Mouse (Mus musculus): ENCODE results near the gene Hormad2. TPM values are rescaled to one million over a fixed set of nuclear protein-coding genes. Genes with fewer than 3 reads are reported as not detected.
A peak's percentile ranks its signal among the peaks of the same experiment; 100 is the strongest.

The Hormad2 gene
- polyA plus RNA-seq, 1 experiment from 2014 or later, result 0.51 TPM

DNA sequence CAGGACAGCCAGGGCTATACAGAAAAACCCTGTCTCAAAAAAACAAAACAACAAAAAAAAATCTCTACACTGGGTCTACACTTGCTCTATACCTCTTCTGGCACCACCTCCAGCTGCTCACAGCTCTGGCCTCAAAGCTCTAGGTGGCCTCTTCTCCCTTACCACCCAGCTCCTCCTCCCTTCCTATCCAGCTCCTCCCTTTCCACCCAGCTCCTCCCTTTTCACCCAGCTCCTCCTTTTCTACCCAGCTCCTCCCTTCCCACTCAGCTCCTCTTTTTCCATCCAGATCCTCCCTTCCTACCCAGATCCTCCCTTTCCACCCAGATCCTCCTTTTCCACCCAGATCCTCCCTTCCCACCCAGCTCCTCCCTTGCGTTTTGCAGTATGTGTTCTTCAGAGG lies 26.5 kb upstream of the Hormad2 start:
- DNase-seq (ENCODE audit: low spot score) (no peak), ATAC-seq (ENCODE audit: low FRiP score, low TSS enrichment) (no peak)
- no peak overlapping the region for H3K4me3 ChIP-seq (ENCODE audit: low read depth, low read length)
- H3K27ac ChIP-seq (replicated peaks), result no peak overlapping the region
- H3K4me2 ChIP-seq (replicated peaks; ENCODE audit: low read depth), result no peak overlapping the region
- no peak overlapping the region for H3K9ac ChIP-seq (ENCODE audit: low read length)
- H3K4me1 ChIP-seq (replicated peaks; ENCODE audit: control insufficient read depth, insufficient read depth), result no peaks in the 10 kb centered on the region
- TF ChIP-seq CTCF (IDR thresholded peaks at IDR 0.05; ENCODE audit: low read depth) (no peak), EP300 (optimal IDR thresholded peaks at IDR 0.05) (no peak)
- no peaks in the 10 kb centered on the region for H3K36me3 ChIP-seq (ENCODE audit: control insufficient read depth, insufficient read depth, low read length)
- no peaks in the 10 kb centered on the region for H3K27me3 ChIP-seq (ENCODE audit: control insufficient read depth, insufficient read depth, low read length)
- H3K9me3 ChIP-seq (ENCODE audit: control insufficient read depth, low read length), result no peaks in the 10 kb centered on the region
- WGBS, result 91% methylated on average over 1 of the region's 1 CpGs

DNA sequence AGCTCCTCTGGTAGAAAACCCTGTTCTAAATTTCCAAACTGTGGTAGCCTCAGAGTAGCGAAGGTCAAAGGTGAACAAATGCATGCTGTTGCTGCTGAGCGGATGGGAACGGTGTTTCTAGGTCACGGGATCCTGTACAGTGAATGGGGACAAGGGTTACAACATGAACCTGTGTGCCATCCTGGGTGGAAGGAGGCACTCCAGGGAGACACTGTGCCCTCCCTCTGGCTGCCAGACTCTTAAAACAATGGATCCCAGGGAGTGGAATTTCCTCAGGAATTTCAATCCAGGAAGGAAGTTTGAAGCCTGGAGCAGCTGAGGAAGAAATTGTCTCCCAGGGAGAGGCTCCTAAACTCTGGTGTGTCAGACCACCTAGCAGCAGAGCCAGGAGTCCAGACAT lies 25.3 kb upstream of the Hormad2 start:
- ATAC-seq (ENCODE audit: low FRiP score, low TSS enrichment) (no peak), DNase-seq (ENCODE audit: low spot score) (no peak)
- 63% methylated on average over 4 of the region's 4 CpGs for WGBS
- Histone ChIP-seq H3K4me2 (replicated peaks; ENCODE audit: low read depth) (no peak overlapping the region), H3K4me1 (replicated peaks; ENCODE audit: control insufficient read depth, insufficient read depth) (no peaks in the 10 kb centered on the region), H3K9me3 (ENCODE audit: control insufficient read depth, low read length) (no peaks in the 10 kb centered on the region), H3K4me3 (ENCODE audit: low read depth, low read length) (no peak overlapping the region), H3K36me3 (ENCODE audit: control insufficient read depth, insufficient read depth, low read length) (no peaks in the 10 kb centered on the region), H3K27me3 (ENCODE audit: control insufficient read depth, insufficient read depth, low read length) (no peaks in the 10 kb centered on the region), H3K9ac (ENCODE audit: low read length) (no peak overlapping the region), H3K27ac (replicated peaks) (no peak overlapping the region)
- TF ChIP-seq EP300 (optimal IDR thresholded peaks at IDR 0.05), result no peak
- no peak for TF ChIP-seq CTCF (IDR thresholded peaks at IDR 0.05; ENCODE audit: low read depth)

DNA sequence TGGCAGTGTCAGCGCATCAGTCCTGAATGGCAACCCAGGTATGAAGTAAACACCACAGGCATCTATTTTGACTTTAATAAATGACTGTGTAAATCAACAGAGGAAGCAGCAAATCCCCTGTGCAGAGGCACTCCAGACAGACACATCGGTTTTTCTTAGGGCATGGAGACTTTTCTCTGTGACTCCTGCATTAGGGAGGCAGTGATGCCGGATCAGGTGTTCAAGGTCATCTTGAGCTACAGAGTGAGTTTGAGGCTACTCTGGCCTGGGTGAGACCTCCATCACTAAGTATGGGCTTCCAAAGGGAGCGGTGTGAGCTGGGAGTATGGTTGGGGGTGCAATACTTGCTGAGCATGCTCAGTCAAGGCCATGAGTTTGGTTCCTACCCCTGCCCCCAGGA lies 23.7 kb upstream of the Hormad2 start:
- Histone ChIP-seq H3K4me1 (replicated peaks; ENCODE audit: control insufficient read depth, insufficient read depth) (no peaks in the 10 kb centered on the region), H3K27me3 (ENCODE audit: control insufficient read depth, insufficient read depth, low read length) (no peaks in the 10 kb centered on the region), H3K9ac (ENCODE audit: low read length) (no peak overlapping the region), H3K9me3 (ENCODE audit: control insufficient read depth, low read length) (no peaks in the 10 kb centered on the region), H3K4me2 (replicated peaks; ENCODE audit: low read depth) (no peak overlapping the region), H3K4me3 (ENCODE audit: low read depth, low read length) (no peak overlapping the region), H3K27ac (replicated peaks) (no peak overlapping the region), H3K36me3 (ENCODE audit: control insufficient read depth, insufficient read depth, low read length) (no peaks in the 10 kb centered on the region)
- 82% methylated on average over 4 of the region's 4 CpGs for WGBS
- TF ChIP-seq CTCF (IDR thresholded peaks at IDR 0.05; ENCODE audit: low read depth), result no peak
- no peak for TF ChIP-seq EP300 (optimal IDR thresholded peaks at IDR 0.05)
- DNase-seq (ENCODE audit: low spot score), result no peak
- no peak for ATAC-seq (ENCODE audit: low FRiP score, low TSS enrichment)

DNA sequence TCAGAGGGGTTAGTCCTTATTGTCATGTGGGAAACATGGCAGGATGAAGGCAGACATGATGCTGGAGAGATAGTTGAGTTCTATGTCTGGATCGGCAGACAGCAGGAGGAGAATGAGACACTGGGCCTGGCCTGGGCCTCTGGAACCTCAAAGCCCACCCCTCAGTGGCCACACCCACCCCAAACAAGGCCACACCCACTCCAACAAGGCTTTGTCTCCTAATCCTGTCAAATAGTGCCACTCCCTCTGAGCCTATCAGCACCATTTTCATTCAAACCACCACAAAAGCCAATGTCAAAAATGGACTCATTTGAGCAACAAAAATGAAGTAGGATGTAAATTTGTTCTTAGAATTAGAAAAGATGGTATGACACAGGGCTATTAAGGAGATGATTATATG lies 23.3 kb upstream of the Hormad2 start:
- WGBS, result 60% methylated on average over 1 of the region's 1 CpGs
- no peaks in the 10 kb centered on the region for H3K27me3 ChIP-seq (ENCODE audit: control insufficient read depth, insufficient read depth, low read length)
- no peak for DNase-seq (ENCODE audit: low spot score)
- H3K4me3 ChIP-seq (ENCODE audit: low read depth, low read length), result no peak overlapping the region
- no peak for ATAC-seq (ENCODE audit: low FRiP score, low TSS enrichment)
- H3K4me2 ChIP-seq (replicated peaks; ENCODE audit: low read depth), result no peak overlapping the region
- H3K36me3 ChIP-seq (ENCODE audit: control insufficient read depth, insufficient read depth, low read length), result no peaks in the 10 kb centered on the region
- no peak for TF ChIP-seq CTCF (IDR thresholded peaks at IDR 0.05; ENCODE audit: low read depth)
- no peak for TF ChIP-seq EP300 (optimal IDR thresholded peaks at IDR 0.05)
- H3K27ac ChIP-seq (replicated peaks), result no peak overlapping the region
- no peaks in the 10 kb centered on the region for H3K9me3 ChIP-seq (ENCODE audit: control insufficient read depth, low read length)
- no peak overlapping the region for H3K9ac ChIP-seq (ENCODE audit: low read length)
- no peaks in the 10 kb centered on the region for H3K4me1 ChIP-seq (replicated peaks; ENCODE audit: control insufficient read depth, insufficient read depth)

DNA sequence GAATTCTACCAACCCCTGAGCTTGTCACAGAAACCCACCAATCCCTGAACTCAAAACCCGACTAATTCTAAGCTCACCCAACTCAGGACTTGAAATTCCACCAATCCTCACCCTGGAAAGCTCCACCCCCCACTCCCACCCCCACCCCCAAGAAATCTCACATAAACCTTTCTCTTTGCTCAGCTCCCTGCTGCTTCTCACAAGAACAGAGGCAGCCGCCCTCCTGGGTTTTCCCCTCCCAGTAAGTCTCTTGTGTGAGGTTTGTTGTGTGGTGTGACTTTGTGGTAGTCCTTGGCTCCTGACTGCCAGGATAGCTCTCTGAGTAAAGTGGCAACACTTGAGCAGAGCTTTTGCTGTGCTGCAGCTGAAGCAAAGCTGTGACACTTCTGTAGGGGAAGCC lies 22.0 kb upstream of the Hormad2 start:
- Histone ChIP-seq H3K27ac (replicated peaks) (no peak overlapping the region), H3K4me1 (replicated peaks; ENCODE audit: control insufficient read depth, insufficient read depth) (no peaks in the 10 kb centered on the region), H3K36me3 (ENCODE audit: control insufficient read depth, insufficient read depth, low read length) (no peaks in the 10 kb centered on the region), H3K9me3 (ENCODE audit: control insufficient read depth, low read length) (no peaks in the 10 kb centered on the region), H3K27me3 (ENCODE audit: control insufficient read depth, insufficient read depth, low read length) (no peaks in the 10 kb centered on the region), H3K4me2 (replicated peaks; ENCODE audit: low read depth) (no peak overlapping the region), H3K4me3 (ENCODE audit: low read depth, low read length) (no peak overlapping the region), H3K9ac (ENCODE audit: low read length) (no peak overlapping the region)
- no peak for DNase-seq (ENCODE audit: low spot score)
- WGBS, result 25% methylated on average over 2 of the region's 2 CpGs
- no peak for ATAC-seq (ENCODE audit: low FRiP score, low TSS enrichment)
- no peak for TF ChIP-seq EP300 (optimal IDR thresholded peaks at IDR 0.05)
- TF ChIP-seq CTCF (IDR thresholded peaks at IDR 0.05; ENCODE audit: low read depth), result no peak

DNA sequence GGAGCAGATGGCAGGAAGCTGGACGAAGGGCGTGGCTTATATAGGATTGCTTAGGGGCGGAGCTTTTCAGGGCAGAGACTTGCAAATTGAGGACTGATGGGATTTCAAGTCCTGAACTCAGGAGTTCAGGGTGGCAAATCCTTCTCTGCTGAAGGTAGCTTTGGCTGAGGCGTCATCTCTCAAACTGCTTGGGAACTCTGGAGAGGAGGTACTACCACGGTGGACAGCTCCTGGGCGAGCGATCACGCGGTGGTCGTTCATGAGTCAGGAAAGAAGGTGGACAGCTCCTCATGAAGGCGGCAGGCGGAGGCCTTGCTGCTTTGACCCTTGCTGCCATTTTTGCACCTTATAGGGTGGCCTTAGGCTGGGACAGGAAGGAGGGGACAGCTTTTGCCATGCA lies 20.2 kb upstream of the Hormad2 start:
- DNase-seq (ENCODE audit: low spot score), result peak; percentile 50
- Histone ChIP-seq H3K36me3 (ENCODE audit: control insufficient read depth, insufficient read depth, low read length) (no peaks in the 10 kb centered on the region), H3K4me1 (replicated peaks; ENCODE audit: control insufficient read depth, insufficient read depth) (no peaks in the 10 kb centered on the region), H3K27me3 (ENCODE audit: control insufficient read depth, insufficient read depth, low read length) (no peaks in the 10 kb centered on the region), H3K27ac (replicated peaks) (no peak overlapping the region), H3K4me3 (ENCODE audit: low read depth, low read length) (no peak overlapping the region), H3K9me3 (ENCODE audit: control insufficient read depth, low read length) (no peaks in the 10 kb centered on the region), H3K9ac (ENCODE audit: low read length) (no peak overlapping the region), H3K4me2 (replicated peaks; ENCODE audit: low read depth) (no peak overlapping the region)
- ATAC-seq (ENCODE audit: low FRiP score, low TSS enrichment), result 0 out of 2 replicates have a peak, but pooled peaks have one; percentile 21
- WGBS, result 17% methylated on average over 12 of the region's 12 CpGs
- TF ChIP-seq EP300 (optimal IDR thresholded peaks at IDR 0.05), result no peak

Data from stomach, postnatal 0 days (tissue).